Mouse (Mus musculus): ENCODE results near the gene Slc5a5.

DNA sequence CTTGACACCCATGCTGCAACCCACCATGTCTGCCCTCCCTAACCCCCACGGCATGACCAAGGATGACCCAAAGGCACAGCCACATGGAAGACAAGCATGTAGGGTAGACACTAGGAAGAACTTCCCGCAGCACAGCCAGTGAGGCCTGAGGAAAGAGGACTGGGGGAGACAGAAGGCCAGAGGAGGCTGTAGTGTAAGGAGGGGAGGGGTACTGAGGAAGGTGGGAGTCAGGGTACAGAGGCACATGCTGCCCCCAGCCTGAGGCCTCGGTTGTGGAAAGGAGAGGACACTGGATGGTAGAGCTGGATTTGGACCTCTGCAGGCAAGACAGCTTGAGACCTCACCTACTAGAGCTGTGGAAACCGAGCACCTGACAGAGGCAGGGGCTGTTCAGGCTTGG, 41.6 kb downstream of the Slc5a5 start:
- TF ChIP-seq CTCF (IDR thresholded peaks at IDR 0.05; ENCODE audit: low read depth) (no peak), EP300 (IDR thresholded peaks at IDR 0.05; ENCODE audit: low read depth) (no peak)

All from liver, embryonic 14.5 days (tissue).